Mouse (Mus musculus): ENCODE results near the gene Gm36210. TPM values are rescaled to one million over a fixed set of nuclear protein-coding genes. Genes with fewer than 3 reads are reported as not detected.
A peak's percentile ranks its signal among the peaks of the same experiment; 100 is the strongest.
"Not testable (repeated sequence)": the region's sequence is repeated elsewhere in the genome, so short reads cannot be mapped to it uniquely, and the experiment has no call there.

The Gm36210 gene
- polyA plus RNA-seq, 1 experiment from 2014 or later: not detected

DNA sequence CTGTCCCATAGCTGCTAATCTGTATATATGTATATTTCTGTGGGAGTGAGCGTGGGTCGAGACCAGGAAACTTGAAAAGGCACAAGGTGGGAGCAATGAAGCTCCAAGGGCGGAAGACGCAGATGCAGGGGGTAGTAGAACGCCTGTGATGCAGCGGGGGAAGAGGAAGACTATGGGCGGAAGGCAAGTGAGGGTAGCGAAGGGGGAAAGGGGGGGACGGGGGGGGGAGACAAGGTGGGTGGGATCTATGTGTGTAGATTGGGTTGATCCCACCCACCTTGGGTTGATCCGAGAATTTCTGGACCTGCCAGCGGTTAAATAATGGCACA is 5.8 kb downstream of the Gm36210 start:
- peaks cover 33% of the 10 kb centered on the region for H3K27me3 ChIP-seq (ENCODE audit: low read depth, poor library complexity, severe bottlenecking)
- no peak overlapping the region for H3K27ac ChIP-seq
- H3K4me1 ChIP-seq: peaks cover 7% of the 10 kb centered on the region
- peak overlapping the region; percentile 21 for H3K4me3 ChIP-seq
- no peaks in the 10 kb centered on the region for H3K36me3 ChIP-seq
- no peak for DNase-seq (ENCODE audit: low spot score)
- H3K9me3 ChIP-seq (replicated peaks): 0 out of 2 replicates have a peak, but pooled peaks cover 2% of the 10 kb centered on the region
- 32% methylated on average over 11 of the region's 11 CpGs for WGBS

DNA sequence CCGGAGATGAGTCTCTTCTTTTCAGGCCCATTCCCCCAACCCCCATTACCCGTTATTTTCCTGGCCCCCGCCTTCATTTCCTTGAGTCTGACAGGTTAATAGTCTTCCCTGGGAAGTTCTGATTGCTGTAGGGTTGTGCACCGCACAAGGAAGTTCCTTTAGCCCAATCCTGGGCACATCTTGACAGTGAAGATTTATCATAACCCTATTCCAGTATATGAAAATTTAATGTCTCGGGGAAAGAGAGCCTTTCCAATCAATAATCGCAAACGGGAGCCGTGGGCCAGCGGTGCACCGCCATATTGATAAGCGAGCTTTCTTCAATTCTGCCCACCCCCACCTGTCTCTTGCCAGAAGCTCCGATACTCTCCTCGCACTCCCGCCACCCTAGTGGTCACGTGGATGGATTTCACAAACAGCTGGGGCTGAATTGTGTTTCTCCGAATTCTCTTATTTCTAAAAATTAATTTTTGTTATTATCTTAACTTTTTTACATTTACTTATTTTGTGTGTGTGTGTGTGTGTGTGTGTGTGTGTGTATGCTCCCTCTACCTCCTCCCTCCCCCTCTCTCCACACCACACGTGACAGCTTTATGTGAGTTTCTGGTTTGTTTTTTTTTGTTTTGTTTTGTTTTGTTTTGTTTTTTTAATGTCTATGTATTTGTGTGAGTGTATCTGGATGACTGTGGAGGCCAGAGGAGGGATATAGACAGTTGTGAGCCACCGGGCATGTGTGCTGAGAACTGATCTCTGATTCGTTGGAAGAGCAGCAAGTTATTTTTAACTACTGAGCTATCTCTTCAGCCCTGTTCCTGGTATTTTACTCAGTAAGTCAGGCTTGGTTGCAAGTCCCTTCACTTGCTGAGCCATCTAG is 6.4 kb downstream of the Gm36210 start:
- Histone ChIP-seq H3K36me3 (no peaks in the 10 kb centered on the region), H3K27ac (no peak overlapping the region), H3K4me3 (peak overlapping the region; percentile 35), H3K9me3 (replicated peaks) (0 out of 2 replicates have a peak, but pooled peaks cover 2% of the 10 kb centered on the region), H3K27me3 (ENCODE audit: low read depth, poor library complexity, severe bottlenecking) (peaks cover 33% of the 10 kb centered on the region), H3K4me1 (peaks cover 7% of the 10 kb centered on the region)
- 6% methylated on average over 19 of the region's 19 CpGs for WGBS
- no peak for DNase-seq (ENCODE audit: low spot score)

DNA sequence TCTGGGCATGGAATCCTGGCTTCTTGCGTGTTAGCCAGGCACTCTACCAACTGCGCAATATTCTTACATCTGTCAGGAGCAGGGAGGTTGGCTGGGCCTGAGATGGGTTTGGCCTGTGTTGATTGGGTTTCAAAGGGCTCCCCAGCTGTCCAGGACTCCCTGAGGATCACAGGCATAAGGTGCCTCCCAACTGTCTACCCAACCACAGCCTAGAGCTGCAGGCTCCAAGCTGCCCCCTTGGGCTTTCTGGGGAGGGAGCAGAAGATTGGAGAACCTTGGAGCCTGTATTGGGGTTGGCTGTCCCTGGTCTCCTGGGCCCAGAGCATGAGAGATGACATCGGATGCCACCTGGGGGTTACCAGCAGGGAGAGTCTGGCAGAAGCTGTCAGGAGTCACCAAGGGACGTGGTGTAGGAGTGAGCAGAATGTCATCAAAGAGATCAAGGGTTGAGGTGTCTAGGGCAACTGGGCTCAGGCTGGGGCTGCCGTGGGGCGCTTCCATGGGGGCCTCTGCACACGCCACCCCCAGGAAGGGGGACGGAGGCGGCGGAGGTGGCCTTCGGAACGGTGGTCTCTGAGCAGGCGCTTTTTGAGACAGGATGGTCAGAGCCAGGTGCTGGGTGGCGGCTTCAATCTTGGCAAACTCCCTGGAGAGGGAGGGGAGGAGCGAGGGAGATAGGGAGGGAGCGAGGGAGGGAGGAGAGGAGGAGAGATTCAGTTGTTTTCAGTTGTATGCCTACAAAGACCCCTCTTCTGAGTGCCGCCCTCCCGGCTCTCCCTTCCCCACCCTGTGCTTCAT is 7.3 kb downstream of the Gm36210 start:
- Histone ChIP-seq H3K27me3 (ENCODE audit: low read depth, poor library complexity, severe bottlenecking) (peaks cover 33% of the 10 kb centered on the region), H3K4me1 (peaks cover 7% of the 10 kb centered on the region), H3K36me3 (no peaks in the 10 kb centered on the region), H3K27ac (no peak overlapping the region), H3K9me3 (replicated peaks) (0 out of 2 replicates have a peak, but pooled peaks cover 2% of the 10 kb centered on the region), H3K4me3 (peak overlapping the region; percentile 35)
- WGBS: 14% methylated on average over 18 of the region's 18 CpGs
- DNase-seq (ENCODE audit: low spot score): peak; percentile 37

DNA sequence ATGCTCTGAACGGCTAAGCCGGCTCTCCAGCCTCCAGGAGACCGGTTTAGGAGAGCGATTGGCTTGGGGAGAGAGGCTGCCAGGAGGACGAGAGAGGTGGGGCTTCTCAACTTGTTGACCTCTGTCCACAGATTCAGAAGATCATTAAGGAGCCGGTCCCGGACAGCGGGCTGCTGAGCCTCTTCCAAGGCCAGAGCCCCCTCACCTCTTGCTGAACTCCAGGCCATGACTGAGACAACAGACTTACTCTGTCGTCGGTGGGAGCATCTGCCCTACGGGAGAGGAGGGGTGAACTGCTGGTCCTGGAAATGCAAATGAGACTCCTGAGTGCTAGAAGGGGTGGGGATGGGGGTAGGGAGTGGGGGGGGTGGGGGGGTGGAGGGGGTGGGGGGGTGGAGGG is 11.1 kb downstream of the Gm36210 start:
- peaks cover 22% of the 10 kb centered on the region for H3K27me3 ChIP-seq (ENCODE audit: low read depth, poor library complexity, severe bottlenecking)
- H3K36me3 ChIP-seq: no peaks in the 10 kb centered on the region
- no peak for DNase-seq (ENCODE audit: low spot score)
- H3K4me1 ChIP-seq: peaks cover 7% of the 10 kb centered on the region
- H3K4me3 ChIP-seq: no peak overlapping the region
- H3K27ac ChIP-seq: no peak overlapping the region
- no peaks in the 10 kb centered on the region for H3K9me3 ChIP-seq (replicated peaks)
- 48% methylated on average over 11 of the region's 11 CpGs for WGBS

DNA sequence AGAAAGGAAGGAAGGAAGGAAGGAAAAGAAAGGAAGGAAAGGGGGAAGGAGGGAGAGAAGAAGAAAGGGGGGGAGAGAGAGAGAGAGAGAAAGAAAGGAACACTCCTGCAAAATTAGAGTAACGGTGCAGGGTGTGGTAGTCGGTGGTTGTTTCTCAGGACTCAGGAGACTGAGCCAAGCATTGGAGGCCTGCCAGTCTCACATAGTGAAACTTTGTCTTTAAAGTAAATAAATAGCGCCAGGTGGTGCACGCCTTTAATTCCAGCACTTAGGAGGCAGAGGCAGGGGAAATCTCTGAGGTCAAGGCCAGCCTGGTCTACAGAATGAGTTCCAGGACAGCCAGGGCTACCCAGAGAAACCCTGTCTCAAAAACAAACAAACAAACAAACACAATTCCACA is 19.6 kb downstream of the Gm36210 start:
- Histone ChIP-seq H3K4me1 (no peaks in the 10 kb centered on the region), H3K27me3 (ENCODE audit: low read depth, poor library complexity, severe bottlenecking) (no peaks in the 10 kb centered on the region), H3K9me3 (replicated peaks) (peaks cover 2% of the 10 kb centered on the region; the same call in 1 of the 2 replicates), H3K36me3 (no peaks in the 10 kb centered on the region), H3K4me3 (no peak overlapping the region), H3K27ac (no peak overlapping the region)
- DNase-seq (ENCODE audit: low spot score): no peak
- 88% methylated on average over 4 of the region's 4 CpGs for WGBS

DNA sequence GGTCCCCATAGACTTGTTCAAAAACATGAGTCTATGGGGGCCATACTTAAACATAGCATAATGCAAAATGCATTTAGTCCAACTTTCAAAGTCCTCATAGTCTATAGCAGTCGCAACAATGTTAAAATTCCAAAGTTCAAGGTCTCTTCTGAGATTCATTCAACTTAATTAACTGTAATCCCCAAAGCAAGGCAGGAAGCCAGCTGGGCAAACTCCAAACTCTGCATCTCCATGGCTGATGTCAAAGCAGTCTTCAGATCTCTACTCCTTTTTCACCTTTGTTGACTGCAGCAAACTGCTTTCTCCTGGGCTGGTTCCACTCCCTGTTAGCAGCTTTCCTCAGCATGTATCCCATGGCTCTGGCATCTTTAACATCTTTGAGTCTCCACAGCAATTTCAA is 27.3 kb downstream of the Gm36210 start:
- not testable (repeated sequence) for H3K9me3 ChIP-seq (replicated peaks); H3K36me3 ChIP-seq; H3K27ac ChIP-seq; H3K4me3 ChIP-seq; H3K27me3 ChIP-seq (ENCODE audit: low read depth, poor library complexity, severe bottlenecking); DNase-seq (ENCODE audit: low spot score)
- 93% methylated on average over 1 of the region's 1 CpGs for WGBS
- H3K4me1 ChIP-seq: peaks cover 17% of the 10 kb centered on the region

DNA sequence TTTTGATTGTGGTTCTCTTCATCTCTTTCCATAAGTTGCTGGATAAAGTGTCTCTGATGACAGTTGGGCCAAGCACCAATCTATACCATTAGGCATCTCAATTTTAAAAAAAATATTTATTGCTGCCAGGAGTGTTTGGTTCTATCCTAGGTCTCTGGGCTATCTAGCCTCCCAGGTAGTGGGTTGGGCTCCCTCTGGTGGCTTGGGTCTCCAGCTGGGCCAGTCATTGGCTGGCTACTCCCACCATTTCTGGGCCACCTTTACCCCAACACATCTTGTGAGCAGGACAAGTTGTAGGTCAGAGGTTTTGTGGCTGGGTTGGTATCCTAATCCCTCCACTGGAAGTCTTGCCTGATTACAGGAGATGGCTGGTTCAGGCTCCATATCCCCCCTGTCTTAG is 28.1 kb downstream of the Gm36210 start:
- H3K4me3 ChIP-seq: no peak overlapping the region
- no peak overlapping the region for H3K27ac ChIP-seq
- H3K4me1 ChIP-seq: peaks cover 17% of the 10 kb centered on the region
- H3K27me3 ChIP-seq (ENCODE audit: low read depth, poor library complexity, severe bottlenecking): no peaks in the 10 kb centered on the region
- no peak for DNase-seq (ENCODE audit: low spot score)
- H3K9me3 ChIP-seq (replicated peaks): peaks cover 2% of the 10 kb centered on the region; the same call in 1 of the 2 replicates
- no peaks in the 10 kb centered on the region for H3K36me3 ChIP-seq

DNA sequence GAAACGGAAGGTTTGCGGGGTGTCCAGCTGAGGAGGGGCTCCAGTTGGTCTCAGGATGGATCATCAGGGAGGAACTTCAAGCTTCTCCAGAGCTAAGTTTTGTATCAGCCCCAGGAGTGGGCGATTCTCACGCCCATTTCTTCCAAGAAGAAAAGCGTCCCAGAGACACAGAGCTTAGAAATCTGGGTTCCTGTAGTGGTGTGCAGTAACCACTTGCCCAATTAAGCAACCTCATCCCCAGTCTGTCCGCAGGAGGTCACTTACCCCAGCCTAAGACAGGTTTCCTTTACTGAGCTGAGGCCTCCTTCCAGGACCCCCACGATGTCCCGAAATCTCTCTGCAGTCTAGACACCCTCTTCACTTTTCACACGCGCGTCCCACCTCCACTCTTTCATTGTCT is 29.1 kb downstream of the Gm36210 start:
- Histone ChIP-seq H3K27ac (peak overlapping the region; percentile 78), H3K9me3 (replicated peaks) (peaks cover 2% of the 10 kb centered on the region; the same call in 1 of the 2 replicates), H3K27me3 (ENCODE audit: low read depth, poor library complexity, severe bottlenecking) (no peaks in the 10 kb centered on the region), H3K4me1 (peaks cover 17% of the 10 kb centered on the region), H3K36me3 (no peaks in the 10 kb centered on the region), H3K4me3 (peak overlapping the region; percentile 63)
- WGBS: 9% methylated on average over 11 of the region's 11 CpGs
- DNase-seq (ENCODE audit: low spot score): no peak

DNA sequence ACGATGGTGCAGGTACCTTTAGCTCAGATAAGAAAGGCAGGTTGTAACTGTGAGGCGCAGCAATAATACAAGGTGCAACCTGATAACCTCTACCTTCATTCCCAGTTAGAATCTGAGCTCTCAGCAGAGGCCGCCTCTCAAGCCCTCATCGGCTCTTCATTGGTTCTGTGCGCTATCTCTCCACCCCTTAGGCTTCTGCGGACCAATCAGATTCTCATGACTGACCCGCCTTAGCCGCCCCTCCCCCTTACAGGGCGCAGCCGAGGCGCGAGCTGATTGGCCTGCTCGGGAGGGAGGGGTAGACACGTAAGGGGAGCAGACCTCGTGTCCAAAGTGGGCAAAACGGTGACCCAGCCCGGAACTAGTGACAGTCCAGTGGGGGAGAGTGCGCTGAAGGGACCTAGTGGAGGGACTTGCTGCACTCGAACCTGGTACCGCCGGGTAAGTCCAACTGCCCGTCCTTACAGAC is 29.5 kb downstream of the Gm36210 start, which contains the start of gene Isoc2a:
Gene Isoc2a (plus strand): TSS at position 401 of the 469 bp plus-strand sequence.
- H3K27ac ChIP-seq: peak within 1 kb of the TSS; percentile 78
- peak; percentile 92 for DNase-seq (ENCODE audit: low spot score)
- under 1% methylated on average over 22 of the region's 22 CpGs for WGBS
- H3K36me3 ChIP-seq: no peaks in the 10 kb centered on the region
- H3K4me3 ChIP-seq: peak within 1 kb of the TSS; percentile 63
- no peaks in the 10 kb centered on the region for H3K9me3 ChIP-seq (replicated peaks)
- H3K27me3 ChIP-seq (ENCODE audit: low read depth, poor library complexity, severe bottlenecking): no peaks in the 10 kb centered on the region
- peaks cover 18% of the 10 kb centered on the region for H3K4me1 ChIP-seq

DNA sequence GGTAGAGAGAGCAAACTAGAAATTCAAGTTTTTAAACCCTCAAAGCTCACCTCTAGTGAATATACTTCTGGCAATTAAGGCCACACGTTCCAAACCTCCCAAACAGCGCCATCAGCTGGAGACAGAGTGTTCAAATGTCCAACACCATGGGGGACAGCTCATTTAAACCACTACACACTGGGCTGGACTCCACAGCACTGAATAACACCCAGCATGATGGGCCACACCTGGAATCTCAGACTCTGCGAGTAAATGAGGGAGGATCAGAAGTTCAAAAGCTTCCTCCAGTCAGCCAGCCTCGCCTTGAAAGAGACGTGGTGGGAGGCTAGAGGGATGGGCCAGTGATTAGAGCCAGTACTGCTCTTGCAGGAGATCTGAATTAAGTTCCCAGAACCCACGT is 36.2 kb downstream of the Gm36210 start, which contains the start of gene Isoc2b:
Gene Isoc2b (minus strand): TSS at position 126 of the 400 bp plus-strand sequence.
- Histone ChIP-seq H3K4me3 (no peak within 1 kb of the TSS), H3K9me3 (replicated peaks) (no peaks in the 10 kb centered on the region), H3K4me1 (peaks cover 18% of the 10 kb centered on the region), H3K27me3 (ENCODE audit: low read depth, poor library complexity, severe bottlenecking) (no peaks in the 10 kb centered on the region), H3K36me3 (no peaks in the 10 kb centered on the region), H3K27ac (no peak within 1 kb of the TSS)
- WGBS: 61% methylated on average over 6 of the region's 6 CpGs
- DNase-seq (ENCODE audit: low spot score): no peak

DNA sequence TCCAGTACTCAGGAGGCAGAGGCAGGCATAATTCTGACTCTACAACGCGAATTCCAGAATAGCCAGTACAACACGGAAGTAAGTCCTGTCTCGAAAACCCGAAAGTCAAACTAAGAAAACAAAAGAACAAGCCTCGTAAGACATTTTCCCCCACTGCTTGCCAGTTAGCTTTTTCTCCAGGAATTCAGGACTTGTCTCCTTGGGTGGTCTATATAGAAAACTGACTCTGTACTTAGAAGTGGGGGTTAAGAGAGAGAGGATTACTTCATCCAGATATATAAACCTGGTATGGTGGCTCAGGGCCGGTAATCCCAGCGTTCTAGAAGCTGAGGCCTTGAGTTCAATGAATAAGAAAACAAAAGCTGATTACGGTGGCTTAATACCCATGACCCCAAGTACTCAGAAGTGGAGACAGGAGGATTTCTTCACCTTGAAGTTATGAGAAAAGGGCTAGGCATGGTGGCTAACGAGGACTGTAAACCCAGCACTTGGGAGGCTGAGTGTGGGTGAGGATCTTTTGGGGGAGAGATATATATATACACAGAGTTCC is 39.6 kb downstream of the Gm36210 start:
- Histone ChIP-seq H3K27me3 (ENCODE audit: low read depth, poor library complexity, severe bottlenecking) (no peaks in the 10 kb centered on the region), H3K36me3 (no peaks in the 10 kb centered on the region), H3K9me3 (replicated peaks) (no peaks in the 10 kb centered on the region), H3K4me3 (peak overlapping the region; percentile 66), H3K4me1 (peaks cover 17% of the 10 kb centered on the region), H3K27ac (peak overlapping the region; percentile 87)
- WGBS: 63% methylated on average over 10 of the region's 10 CpGs
- no peak for DNase-seq (ENCODE audit: low spot score)

DNA sequence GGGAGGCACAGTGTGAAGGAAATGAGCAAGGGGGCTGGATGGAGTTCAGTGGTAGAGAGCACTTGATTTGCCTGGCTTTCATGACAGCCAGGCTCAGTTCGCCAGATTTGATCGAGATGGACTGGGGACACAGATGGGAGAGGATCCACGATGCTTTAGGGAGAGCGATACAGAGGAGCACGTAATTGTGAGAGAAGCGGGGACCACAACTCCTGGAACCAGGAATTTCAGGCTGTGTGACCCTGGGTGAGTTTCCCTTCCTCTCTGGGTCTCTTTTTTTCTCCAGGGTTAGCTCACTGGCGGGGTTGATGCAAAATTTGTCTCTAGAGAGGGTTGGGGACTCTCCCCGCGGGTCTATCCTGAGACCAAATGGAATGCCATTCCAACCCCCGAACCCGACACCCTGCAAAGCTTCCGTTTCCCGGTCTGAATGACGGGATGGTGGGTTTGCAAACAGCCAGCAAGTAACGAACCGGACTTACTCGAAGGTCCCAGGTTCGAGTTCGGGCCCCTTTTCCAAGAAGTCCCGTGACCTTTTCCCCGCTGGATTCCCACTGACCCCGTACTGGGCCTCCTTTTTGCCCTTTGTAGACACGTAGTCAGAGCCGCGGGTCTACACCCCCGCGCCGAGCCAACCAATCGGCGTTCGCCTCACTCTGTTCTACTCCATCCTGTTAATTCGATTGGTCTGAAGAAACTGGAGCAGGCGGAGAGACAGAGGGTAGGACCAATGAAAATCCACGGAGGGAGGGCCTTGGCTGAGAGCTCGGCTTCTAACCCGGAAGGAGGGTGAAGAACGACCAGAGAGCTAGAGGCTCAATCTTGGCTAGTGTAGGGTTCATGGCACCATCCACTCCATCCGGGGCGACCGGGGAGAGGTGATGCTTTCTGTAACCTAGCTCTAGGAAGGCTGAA is 40.5 kb downstream of the Gm36210 start:
- Histone ChIP-seq H3K4me1 (peaks cover 15% of the 10 kb centered on the region), H3K9me3 (replicated peaks) (no peaks in the 10 kb centered on the region), H3K27ac (peak overlapping the region; percentile 87), H3K27me3 (ENCODE audit: low read depth, poor library complexity, severe bottlenecking) (no peaks in the 10 kb centered on the region), H3K4me3 (peak overlapping the region; percentile 66), H3K36me3 (no peaks in the 10 kb centered on the region)
- WGBS: 5% methylated on average over 40 of the region's 40 CpGs
- DNase-seq (ENCODE audit: low spot score): peak; percentile 92
